Mouse (Mus musculus): Measurements from ENCODE around the gene Xaf1.
A peak's percentile ranks its signal among the peaks of the same experiment; 100 is the strongest.

Gene Xaf1

GRCm38 (mm10) chr11:72301334-72301733, at the start of gene Xaf1:
Gene Xaf1, plus strand, starts transcription at chr11:72301629.
- DNase-seq (ENCODE audit: low read depth, low spot score) = no peak

DNA sequence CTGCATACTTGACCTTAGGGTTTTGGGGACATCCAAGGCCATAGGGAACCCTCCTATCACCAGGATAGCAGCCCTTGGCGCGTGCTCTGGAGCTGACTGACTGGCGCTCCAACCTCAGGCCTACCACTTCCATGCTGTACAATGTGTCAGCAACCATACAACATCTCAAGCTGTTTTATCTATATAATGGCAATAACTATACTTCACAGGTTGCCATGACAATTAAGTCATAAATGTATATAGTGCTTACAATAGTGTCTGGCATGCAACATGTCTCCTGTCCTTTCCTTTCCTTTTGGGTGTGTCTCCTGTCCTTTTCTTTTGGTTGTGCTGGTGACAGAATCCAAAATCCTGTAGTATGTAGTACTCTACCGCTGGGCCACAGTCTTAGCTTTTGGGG, 45.8 kb upstream of the Xaf1 start:
- DNase-seq (ENCODE audit: low read depth, low spot score) = no peak

DNA sequence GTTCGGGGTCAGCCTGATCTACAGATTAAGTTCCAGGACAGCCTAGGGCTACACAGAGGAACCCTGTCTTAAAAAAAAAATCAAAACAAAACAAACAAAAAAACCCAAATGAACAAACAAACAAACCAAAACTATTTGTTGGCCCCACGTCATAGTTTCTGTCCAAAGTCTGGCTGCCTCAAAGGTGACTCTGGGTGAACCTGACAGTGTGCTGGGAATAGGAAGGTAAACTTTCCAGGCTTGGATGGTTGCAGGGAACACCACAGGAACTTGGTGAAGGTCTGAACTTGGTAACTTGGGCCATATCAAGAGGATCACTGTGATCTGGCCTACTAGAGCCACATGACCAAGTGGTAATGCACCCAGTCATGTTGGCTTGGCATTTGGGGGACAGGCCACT, 45.0 kb upstream of the Xaf1 start:
- DNase-seq (ENCODE audit: low read depth, low spot score) = no peak

GRCm38 (mm10) chr11:72265483-72265882, 35.9 kb upstream of the Xaf1 start:
- DNase-seq (ENCODE audit: low read depth, low spot score) = peak; percentile 24

GRCm38 (mm10) chr11:72266207-72266959, 35.0 kb upstream of the Xaf1 start:
- DNase-seq (ENCODE audit: low read depth, low spot score) = peak; percentile 22

DNA sequence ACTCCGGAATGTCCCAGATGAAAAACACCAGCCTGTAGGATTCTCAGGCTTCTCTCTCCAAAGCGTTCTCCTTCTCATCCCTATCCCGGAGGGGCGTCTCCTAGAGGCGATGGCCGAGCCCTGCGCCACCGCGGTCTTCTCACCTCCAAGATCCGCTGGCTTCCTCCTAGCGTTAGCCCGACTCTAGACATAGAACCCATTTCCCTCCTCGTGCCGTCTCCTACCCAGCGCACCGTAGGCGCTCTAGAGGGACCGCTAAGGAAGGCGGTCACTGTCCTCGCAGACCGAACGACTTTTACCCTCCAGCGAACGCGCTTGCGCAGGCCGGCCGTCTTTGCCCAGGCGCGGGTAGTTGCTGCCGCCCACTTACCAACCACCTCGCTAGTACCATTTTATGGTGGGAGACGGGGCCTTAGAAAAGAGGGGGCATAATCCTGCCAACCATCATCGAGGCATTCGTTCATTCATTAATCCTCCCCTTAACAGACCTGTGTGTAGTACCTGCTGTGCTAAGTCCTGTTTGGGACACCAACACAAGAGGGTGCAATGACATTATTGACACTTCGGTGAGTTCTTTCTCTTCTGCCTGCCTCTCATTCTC, 34.4 kb upstream of the Xaf1 start, which contains the start of gene Slc13a5:
Gene Slc13a5, minus strand, starts transcription at position 263 of the 601 bp plus-strand sequence.
- no peak for DNase-seq (ENCODE audit: low read depth, low spot score)

GRCm38 (mm10) chr11:72271761-72272160, 29.7 kb upstream of the Xaf1 start:
- DNase-seq (ENCODE audit: low read depth, low spot score) = no peak

DNA sequence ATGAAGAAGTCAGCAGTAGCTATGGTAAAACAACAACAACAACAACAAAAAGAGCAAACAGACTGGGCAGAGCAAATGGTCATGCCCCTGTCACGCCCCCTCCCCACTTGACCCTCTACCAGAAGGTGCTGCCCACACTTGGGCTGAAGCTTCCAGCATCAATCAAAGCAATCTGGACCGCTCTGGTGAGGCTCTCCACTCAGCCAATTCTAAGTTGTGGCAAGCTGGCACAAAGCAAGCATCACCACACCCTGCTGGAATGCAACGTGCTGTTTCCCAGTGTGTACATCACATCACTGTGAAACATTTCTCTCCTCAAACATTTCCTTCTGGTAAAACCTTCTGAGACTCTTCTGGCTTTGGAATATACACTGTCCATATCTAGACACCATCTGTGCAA, 28.1 kb upstream of the Xaf1 start:
- no peak for DNase-seq (ENCODE audit: low read depth, low spot score)

- no peak for DNase-seq (ENCODE audit: low read depth, low spot score)
Measured at GRCm38 (mm10) chr11:72281143-72281851, 20.1 kb upstream of the Xaf1 start.

- DNase-seq (ENCODE audit: low read depth, low spot score) = no peak
Measured at GRCm38 (mm10) chr11:72281852-72282400, 19.5 kb upstream of the Xaf1 start.

GRCm38 (mm10) chr11:72283486-72284224, 17.8 kb upstream of the Xaf1 start:
- DNase-seq (ENCODE audit: low read depth, low spot score) = no peak

DNA sequence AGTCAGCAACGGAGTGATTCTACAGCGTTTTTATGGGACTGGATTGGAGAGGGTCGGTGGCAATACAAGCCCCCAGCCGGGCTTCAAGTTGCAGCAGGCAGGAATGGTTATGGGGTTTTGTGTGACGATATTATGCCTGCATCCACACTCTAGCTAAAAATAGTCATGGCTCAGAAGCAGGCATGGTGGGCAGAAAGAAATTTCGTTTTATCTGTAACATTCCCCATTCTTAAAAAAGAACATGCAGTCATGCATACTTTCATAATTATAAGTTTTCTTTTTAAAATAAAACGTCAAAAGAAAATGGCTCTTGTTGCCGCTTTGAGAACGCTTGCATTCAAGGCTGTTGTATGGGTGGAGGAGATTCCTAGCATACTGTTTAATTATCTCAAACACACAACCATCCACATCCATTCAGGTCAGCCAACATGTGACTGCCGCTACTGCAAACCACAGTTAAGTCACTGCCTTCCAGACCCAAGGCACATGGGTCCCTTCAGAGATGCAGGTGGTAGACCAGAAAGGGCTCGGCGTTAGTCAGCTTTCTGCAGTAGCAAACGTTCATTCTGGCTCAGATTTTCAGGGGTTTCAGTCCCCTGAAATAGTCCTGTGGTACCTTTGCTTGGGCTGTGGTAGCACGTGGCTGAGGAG, 16.8 kb upstream of the Xaf1 start:
- no peak for DNase-seq (ENCODE audit: low read depth, low spot score)

DNA sequence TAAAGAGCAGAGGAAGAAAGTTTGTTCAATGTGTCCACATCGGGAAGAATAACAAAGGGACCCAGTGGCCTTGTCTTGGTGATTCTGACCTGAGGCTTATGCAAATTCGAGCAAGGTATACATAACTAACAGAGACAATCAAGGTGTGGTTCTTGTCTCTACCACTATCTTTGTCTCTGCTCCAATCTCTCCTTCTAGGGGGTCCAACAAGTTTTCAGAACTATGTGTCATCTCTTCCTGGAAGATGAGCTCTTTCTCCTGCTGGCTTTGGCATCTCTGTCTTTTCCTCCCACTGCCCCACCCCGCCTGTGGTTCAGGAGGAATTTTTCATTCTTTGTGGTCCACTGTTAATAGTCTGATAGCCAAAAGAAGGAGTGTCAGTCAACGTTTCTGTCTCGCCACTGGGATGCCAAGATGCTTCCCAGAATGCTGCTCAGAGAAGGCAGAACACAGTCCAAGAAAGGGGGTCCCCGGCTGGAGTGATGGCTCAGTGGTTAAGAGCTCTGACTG, 15.4 kb upstream of the Xaf1 start:
- DNase-seq (ENCODE audit: low read depth, low spot score) = no peak

GRCm38 (mm10) chr11:72286651-72287050, 14.8 kb upstream of the Xaf1 start:
- no peak for DNase-seq (ENCODE audit: low read depth, low spot score)

DNA sequence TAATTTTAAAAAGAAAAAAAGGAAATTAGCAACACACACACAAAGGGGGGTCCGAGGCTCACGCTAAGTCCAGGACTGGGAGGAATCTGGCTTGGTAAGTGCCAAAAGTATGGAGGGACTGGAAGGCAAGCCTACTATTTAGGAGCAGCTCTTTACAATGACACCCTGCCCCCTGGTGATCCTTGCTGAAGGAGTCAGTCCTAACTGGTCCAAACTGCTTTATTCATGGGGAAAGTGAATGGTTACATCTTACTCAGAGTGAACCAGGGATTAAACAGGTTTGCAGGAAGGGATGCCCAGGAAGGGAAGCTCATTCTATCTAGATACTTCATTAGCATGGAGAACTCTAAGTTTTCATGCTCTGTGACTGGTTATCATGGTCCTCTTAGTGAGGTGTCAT, 14.3 kb upstream of the Xaf1 start:
- DNase-seq (ENCODE audit: low read depth, low spot score) = no peak

DNA sequence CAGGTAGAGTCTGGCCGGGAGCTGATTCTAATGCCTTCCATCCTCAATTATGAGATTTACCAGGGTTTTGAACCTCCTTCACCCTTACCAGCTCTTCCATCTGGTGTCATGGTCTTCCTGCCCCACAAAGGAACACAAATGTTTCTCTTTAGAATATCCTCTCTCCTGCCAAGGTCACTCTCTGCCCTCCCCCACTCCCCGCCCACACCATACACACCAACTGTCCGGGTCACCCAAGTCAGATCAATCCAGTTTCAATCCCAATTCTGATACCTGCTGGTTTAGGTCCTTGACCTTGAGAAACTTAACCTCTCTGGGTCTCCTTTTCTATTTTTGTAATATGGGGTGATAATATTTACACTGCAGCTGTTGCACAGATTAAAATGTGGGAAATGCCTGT, 13.9 kb upstream of the Xaf1 start:
- no peak for DNase-seq (ENCODE audit: low read depth, low spot score)

GRCm38 (mm10) chr11:72293116-72293515, 8.3 kb upstream of the Xaf1 start:
- no peak for DNase-seq (ENCODE audit: low read depth, low spot score)

GRCm38 (mm10) chr11:72302230-72302629, 801 bp downstream of the Xaf1 start:
- DNase-seq (ENCODE audit: low read depth, low spot score) = no peak

- no peak for DNase-seq (ENCODE audit: low read depth, low spot score)
Measured at GRCm38 (mm10) chr11:72307461-72307860, 6.0 kb downstream of the Xaf1 start.

- no peak for DNase-seq (ENCODE audit: low read depth, low spot score)
Measured at GRCm38 (mm10) chr11:72308982-72309381, 7.6 kb downstream of the Xaf1 start.

- no peak for DNase-seq (ENCODE audit: low read depth, low spot score)
Measured at GRCm38 (mm10) chr11:72310491-72310890, 9.1 kb downstream of the Xaf1 start.

Measured in brain, embryonic 18.5 days (tissue).